Mouse (Mus musculus) cortical plate, adult 2 months (tissue): Measurements from ENCODE around the gene Keg1. TPM values are rescaled to one million over a fixed set of nuclear protein-coding genes. Genes with fewer than 3 reads are reported as not detected.

Source experiments
- H3K27ac ChIP-seq: fragments of 200-500 bp; 2 replicates; pipeline ENCODE4 v1.5.1; 2012; ENCODE audit warnings: low read length, control low read depth, inconsistent platforms; ENCODE audit not compliant: insufficient read depth
- H3K4me1 ChIP-seq: fragments of 200-500 bp; 2 replicates; pipeline ENCODE4 v1.6.1; 2011; ENCODE audit warnings: low read length; ENCODE audit not compliant: control insufficient read depth, insufficient read depth
- H3K4me3 ChIP-seq: fragments of 200-500 bp; 2 replicates; pipeline ENCODE4 v1.5.1; 2011; ENCODE audit warnings: mild to moderate bottlenecking, low read length, control low read depth; ENCODE audit not compliant: insufficient read depth
- CTCF ChIP-seq: fragments of 200-500 bp; IDR thresholded peaks from 2 replicates; pipeline ENCODE4 v1.5.1; 2011; ENCODE audit warnings: mild to moderate bottlenecking, control low read depth, low read length; ENCODE audit not compliant: insufficient read depth; ENCODE audit errors: extremely low read depth
- POLR2A ChIP-seq: fragments of 200-500 bp; IDR thresholded peaks from 2 replicates; pipeline ENCODE4 v1.6.1; 2011; ENCODE audit warnings: mild to moderate bottlenecking, low read length, control low read depth; ENCODE audit not compliant: insufficient read depth; ENCODE audit errors: extremely low read depth
- polyA plus RNA-seq: library from polyadenylated mRNA; depleted of rRNA; stranded (reverse); fragments of >200 nt; gene quantifications from 2 replicates; pipeline ENCODE4 v1.2.3, GENCODE M21; 2012; rRNA removed

Gene Keg1
- polyA plus RNA-seq, 1 experiment, result not detected

GRCm38 (mm10) chr19:12759656-12760055, 64.1 kb downstream of the Keg1 start:
- no peak overlapping the region for H3K27ac ChIP-seq
- TF ChIP-seq POLR2A (no peak), CTCF (no peak)
- H3K4me3 ChIP-seq, result no peak overlapping the region
- no peaks in the 10 kb centered on the region for H3K4me1 ChIP-seq

GRCm38 (mm10) chr19:12762212-12763130, 66.9 kb downstream of the Keg1 start:
- H3K27ac ChIP-seq, result no peak overlapping the region
- H3K4me1 ChIP-seq, result no peaks in the 10 kb centered on the region
- no peak for TF ChIP-seq CTCF
- no peak for TF ChIP-seq POLR2A
- H3K4me3 ChIP-seq, result no peak overlapping the region

DNA sequence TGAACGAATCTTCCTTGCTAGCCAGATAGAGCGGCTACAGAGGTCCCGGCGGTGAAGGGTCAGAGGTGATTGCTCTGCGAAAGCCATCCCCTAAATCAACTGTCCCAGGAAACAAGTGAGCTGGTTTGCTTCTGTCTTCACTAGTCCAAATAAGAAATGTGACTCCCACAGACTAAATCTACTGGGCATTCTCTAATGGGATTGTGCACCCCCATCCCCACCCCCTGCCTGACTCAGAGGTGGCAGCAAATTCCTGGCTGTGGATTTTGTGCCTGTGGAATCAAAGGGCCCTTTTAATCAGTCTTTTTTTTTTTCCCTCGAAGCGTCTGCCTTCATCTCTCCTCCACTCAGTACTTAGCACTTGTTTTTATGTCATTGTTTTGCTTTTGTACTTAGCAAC, 69.7 kb downstream of the Keg1 start, which contains the start of gene Cntf:
TSS of gene Cntf (minus strand) at position 325 of the 400 bp plus-strand sequence.
- Histone ChIP-seq H3K4me1 (no peaks in the 10 kb centered on the region), H3K27ac (no peak within 1 kb of the TSS)
- TF ChIP-seq POLR2A, result no peak
- TF ChIP-seq CTCF, result no peak

More for the DNA sequence above, 69.7 kb downstream of the Keg1 start, which contains the start of gene Cntf:
- H3K4me3 ChIP-seq, result no peak within 1 kb of the TSS

Other genes starting within 250 kb of the Keg1 start
- gene Mpeg1, start 235.0 kb upstream of the Keg1 start, polyA plus RNA-seq, result 11.9 and 13.0 TPM in 2 replicates
- gene Dtx4, start 194.3 kb upstream of the Keg1 start, polyA plus RNA-seq, result 20.8 and 23.2 TPM in 2 replicates
- 1.2 and 1.4 TPM in 2 replicates for gene Fam111a, start 150.0 kb upstream of the Keg1 start, polyA plus RNA-seq
- 0.10 and 0.26 TPM in 2 replicates for gene Gm4952, start 95.8 kb upstream of the Keg1 start, polyA plus RNA-seq
- gene Glyat, start 62.5 kb upstream of the Keg1 start, polyA plus RNA-seq, result not detected in 2 replicates
- gene Olfr1442, start 25.3 kb upstream of the Keg1 start, polyA plus RNA-seq, result not detected in 2 replicates
- not detected in 2 replicates for gene Olfr1443, start 17.7 kb upstream of the Keg1 start, polyA plus RNA-seq
- gene Cntf, start 69.8 kb downstream of the Keg1 start, polyA plus RNA-seq, result 2.1 and 3.2 TPM in 2 replicates
- gene Zfp91, start 100.3 kb downstream of the Keg1 start, polyA plus RNA-seq, result 51.3 and 55.9 TPM in 2 replicates
- 2.6 TPM in 2 replicates for gene Lpxn, start 100.4 kb downstream of the Keg1 start, polyA plus RNA-seq
- not detected in 2 replicates for gene Gm5244, start 150.9 kb downstream of the Keg1 start, polyA plus RNA-seq
- not detected in 2 replicates for gene Olfr1444, start 161.5 kb downstream of the Keg1 start, polyA plus RNA-seq
- not detected in 2 replicates for gene Olfr1445, start 188.1 kb downstream of the Keg1 start, polyA plus RNA-seq
- not detected in 2 replicates for gene Olfr1446, start 197.7 kb downstream of the Keg1 start, polyA plus RNA-seq
- not detected in 2 replicates for gene Olfr1447, start 208.0 kb downstream of the Keg1 start, polyA plus RNA-seq
- not detected in 2 replicates for gene Olfr1448, start 228.6 kb downstream of the Keg1 start, polyA plus RNA-seq
- gene Olfr1449, start 235.1 kb downstream of the Keg1 start, polyA plus RNA-seq, result not detected in 2 replicates